Mouse (Mus musculus) bone marrow macrophage, adult 2 months (primary cell): ENCODE results near the gene Dcst2. TPM values are rescaled to one million over a fixed set of nuclear protein-coding genes. Genes with fewer than 3 reads are reported as not detected.

Experiments
- H3K27ac ChIP-seq: 2 replicates; pipeline ENCODE4 v1.5.1; 2012; ENCODE audit warnings: low read depth, low read length; ENCODE audit not compliant: insufficient read depth
- H3K4me1 ChIP-seq: 2 replicates; pipeline ENCODE4 v1.6.1; 2012; ENCODE audit warnings: low read length; ENCODE audit not compliant: control insufficient read depth, insufficient read depth
- H3K4me3 ChIP-seq: 2 replicates; pipeline ENCODE4 v1.5.1; 2012; ENCODE audit warnings: mild to moderate bottlenecking, low read length, moderate library complexity; ENCODE audit not compliant: insufficient read depth
- CTCF ChIP-seq: IDR thresholded peaks from 2 replicates; pipeline ENCODE4 v1.5.1; 2012; ENCODE audit warnings: low read depth, mild to moderate bottlenecking, low read length, moderate library complexity
- POLR2A ChIP-seq: IDR thresholded peaks from 2 replicates; pipeline ENCODE4 v1.6.1; 2012; ENCODE audit warnings: mild to moderate bottlenecking, low read depth, low read length, borderline replicate concordance
- polyA plus RNA-seq: library from polyadenylated mRNA; stranded (reverse); fragments of >200 nt; gene quantifications from 2 replicates; pipeline ENCODE4 v1.2.4, GENCODE M21; 2012; ENCODE audit not compliant: missing spikeins, insufficient read depth, insufficient read length

Dcst2 gene
- polyA plus RNA-seq, 1 experiment, result not detected

DNA sequence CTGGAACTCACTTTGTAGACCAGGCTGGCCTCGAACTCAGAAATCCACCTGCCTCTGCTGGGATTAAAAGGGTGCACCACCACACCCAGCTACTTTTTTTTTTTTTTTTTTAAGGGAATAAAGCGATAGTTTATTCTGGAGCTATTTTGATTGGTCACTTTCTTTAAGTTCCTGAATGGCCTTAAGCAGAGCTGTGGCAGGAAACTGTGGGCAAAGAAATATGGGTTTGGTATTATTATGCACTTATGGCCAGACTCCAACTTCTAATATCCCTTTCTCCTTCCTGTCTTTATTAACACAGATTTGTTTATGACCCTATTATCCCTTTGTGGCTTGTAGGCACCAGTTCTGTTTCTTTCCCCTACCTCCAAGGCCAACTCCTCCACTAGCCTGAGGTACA lies 58.6 kb downstream of the Dcst2 start:
- TF ChIP-seq CTCF (no peak), POLR2A (no peak)
- Histone ChIP-seq H3K4me3 (no peak overlapping the region), H3K27ac (peak overlapping the region; percentile 49), H3K4me1 (peaks cover 41% of the 10 kb centered on the region)

DNA sequence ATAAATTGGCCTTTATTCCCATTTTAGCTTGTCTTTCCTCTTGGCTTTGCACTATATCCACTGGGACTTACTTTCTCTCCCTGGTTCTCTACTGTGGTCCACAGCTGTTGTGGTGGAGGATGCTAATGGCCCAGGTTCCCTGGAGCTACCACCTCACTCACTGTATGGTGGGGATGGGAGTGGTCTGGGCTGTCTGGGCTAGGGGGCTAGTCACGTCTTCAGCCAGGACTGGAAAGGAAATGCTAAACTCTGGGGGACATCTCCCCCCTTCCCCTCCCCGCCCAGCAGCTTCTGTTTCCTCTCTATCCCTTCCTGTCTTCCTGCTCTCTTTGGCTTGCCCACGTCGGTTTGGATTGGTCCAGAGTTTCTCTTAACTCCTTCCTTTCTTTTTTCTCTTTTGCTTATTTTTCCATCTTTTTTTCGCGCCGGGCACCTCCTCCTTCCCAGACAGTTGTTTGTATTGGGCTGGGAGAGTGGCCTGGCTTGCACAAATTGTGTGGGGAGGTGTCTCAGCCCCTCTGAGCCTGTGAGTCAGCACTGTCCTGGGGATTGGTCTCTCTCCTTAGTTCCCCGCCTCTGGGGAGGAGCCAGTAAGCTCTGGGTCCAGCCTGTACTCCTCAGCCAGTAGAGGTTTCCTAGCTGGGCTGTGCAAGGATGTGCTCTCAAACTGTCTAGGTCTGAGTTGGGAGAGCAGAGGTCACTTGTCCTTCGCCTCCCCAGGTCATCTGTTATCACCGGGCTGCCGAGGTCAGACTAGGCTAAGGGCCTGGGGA lies 59.4 kb downstream of the Dcst2 start:
- peak overlapping the region; percentile 52 for H3K4me3 ChIP-seq
- H3K4me1 ChIP-seq, result peaks cover 40% of the 10 kb centered on the region
- TF ChIP-seq CTCF, result no peak
- TF ChIP-seq POLR2A, result no peak
- H3K27ac ChIP-seq, result peak overlapping the region; percentile 61

DNA sequence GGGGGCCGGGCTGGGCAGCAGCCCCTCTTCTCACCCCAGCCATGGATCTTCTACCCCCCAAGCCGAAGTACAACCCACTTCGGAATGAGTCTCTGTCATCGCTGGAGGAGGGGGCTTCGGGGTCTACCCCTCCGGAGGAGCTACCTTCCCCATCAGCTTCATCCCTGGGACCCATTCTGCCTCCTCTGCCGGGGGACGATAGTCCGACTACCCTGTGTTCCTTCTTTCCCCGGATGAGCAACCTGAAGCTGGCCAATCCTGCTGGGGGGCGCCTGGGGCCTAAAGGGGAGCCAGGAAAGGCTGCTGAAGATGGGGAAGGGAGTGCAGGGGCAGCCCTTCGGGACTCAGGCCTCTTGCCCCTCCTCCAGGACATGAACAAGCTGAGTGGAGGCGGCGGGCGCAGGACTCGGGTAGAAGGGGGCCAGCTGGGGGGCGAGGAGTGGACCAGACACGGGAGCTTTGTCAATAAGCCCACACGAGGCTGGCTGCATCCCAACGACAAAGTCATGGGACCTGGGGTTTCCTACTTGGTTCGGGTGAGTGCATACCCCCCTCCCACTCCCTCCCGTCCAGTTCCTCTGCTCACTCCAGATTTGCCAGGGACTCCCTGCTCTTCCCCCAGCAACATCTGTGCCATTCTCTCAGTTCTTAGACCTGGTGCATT lies 60.2 kb downstream of the Dcst2 start:
- Histone ChIP-seq H3K4me1 (peaks cover 34% of the 10 kb centered on the region), H3K4me3 (peak overlapping the region; percentile 52), H3K27ac (peak overlapping the region; percentile 61)
- TF ChIP-seq CTCF (no peak), POLR2A (no peak)

DNA sequence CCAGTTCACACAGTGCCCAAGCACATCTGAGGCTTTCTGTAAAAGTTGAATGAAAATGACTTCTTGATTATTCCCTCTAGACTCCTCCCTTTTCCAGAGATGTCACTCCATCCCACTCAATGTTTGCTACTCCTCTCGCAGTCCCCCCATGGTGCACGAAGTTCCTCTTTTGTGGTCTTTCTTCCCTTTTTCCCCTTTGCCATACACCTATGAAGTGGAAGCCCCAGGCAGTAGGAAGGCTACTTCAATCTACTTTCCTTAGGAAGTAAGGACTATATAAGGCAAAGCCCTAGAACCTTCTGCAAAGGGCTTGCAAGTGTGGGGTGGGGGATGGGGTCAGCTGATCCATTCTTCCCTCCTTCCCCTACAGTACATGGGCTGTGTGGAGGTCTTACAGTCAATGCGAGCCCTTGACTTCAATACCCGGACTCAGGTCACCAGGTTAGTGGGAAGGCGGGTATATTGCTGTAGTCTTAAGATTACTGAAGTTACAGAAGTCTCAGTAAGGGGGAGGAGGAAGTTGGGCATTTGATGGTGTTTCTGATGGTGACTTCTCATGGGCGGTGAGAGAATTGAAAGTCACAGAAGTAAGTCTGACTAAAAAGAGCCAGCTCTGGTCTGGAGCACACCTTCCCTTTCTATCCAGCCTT lies 60.9 kb downstream of the Dcst2 start:
- Histone ChIP-seq H3K4me1 (peaks cover 34% of the 10 kb centered on the region), H3K4me3 (peak overlapping the region; percentile 17; the same call in 1 of the 2 replicates), H3K27ac (peak overlapping the region; percentile 65)
- TF ChIP-seq POLR2A, result no peak
- no peak for TF ChIP-seq CTCF

DNA sequence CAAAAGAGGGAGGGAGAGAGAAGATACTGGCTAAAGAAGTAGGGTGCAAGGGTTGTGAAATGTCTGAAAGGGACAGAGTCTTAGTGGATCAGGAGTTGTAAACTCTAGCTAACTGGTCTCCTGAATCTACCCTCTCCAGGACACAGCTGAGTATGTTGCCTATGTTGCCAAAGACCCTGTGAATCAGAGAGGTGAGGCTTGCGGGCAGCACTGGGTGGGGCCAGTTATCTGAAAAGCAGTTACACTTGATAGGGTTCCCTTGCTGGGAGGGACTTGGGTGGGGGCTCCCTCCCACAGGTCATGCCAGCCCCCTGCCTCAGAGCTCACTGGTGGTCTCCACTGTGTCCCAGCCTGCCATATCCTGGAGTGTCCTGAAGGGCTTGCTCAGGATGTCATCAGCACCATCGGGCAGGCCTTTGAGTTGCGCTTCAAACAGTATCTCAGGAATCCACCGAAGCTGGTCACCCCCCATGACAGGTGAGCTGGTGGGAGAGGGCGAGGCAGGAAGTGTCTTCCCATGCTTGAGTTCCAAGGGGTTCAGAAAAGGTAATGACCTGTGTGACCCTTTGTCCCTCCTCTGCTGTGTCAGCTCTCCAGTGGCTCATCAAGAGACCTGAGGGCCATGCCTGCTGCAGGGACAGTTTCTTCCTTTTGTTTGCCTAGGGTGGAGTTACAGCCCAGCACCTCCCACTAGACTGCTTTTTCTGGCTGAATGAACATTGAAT lies 62.8 kb downstream of the Dcst2 start:
- H3K4me3 ChIP-seq, result no peak overlapping the region
- H3K4me1 ChIP-seq, result peaks cover 33% of the 10 kb centered on the region
- TF ChIP-seq CTCF, result no peak
- TF ChIP-seq POLR2A, result no peak
- H3K27ac ChIP-seq, result no peak overlapping the region

DNA sequence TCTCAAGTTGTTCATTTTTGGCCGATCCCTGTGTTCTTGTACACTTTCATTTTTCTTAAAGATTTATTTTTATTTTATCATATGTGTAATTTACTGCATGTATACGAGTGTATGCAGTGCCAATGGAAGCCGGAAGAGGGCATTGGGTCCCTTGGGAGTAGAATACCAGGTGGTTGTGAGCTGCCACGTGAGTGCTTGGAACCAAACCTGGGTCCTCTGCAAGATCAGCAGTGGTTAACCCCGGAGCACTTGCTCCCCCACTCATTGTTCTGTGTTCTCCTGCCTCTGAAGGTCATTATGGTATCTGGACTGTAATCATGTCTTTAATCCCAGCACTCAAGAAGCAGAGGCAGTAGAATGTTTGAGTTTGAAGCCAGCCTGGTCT lies 63.4 kb downstream of the Dcst2 start:
- Histone ChIP-seq H3K4me1 (peaks cover 27% of the 10 kb centered on the region), H3K27ac (no peak overlapping the region)
- TF ChIP-seq POLR2A, result no peak

DNA sequence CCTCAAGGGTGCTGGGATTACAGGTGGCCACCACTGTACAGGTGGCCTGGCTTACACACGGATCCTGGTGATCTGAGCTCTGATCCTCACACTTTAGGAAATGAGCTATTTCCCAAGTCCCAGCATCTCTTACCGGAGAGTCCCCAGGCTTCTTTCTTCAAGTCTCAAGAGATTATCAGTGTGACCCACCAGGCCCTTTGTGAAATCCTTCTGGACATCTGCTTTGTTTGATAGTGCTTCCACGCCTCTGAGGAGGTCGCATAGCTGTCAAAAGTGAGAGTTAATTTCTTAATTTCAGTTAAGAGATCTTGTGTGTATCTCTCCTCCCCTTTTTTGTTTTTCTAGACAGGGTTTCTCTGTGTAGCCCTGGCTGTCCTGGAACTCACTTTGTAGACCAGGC lies 64.1 kb downstream of the Dcst2 start:
- no peak for TF ChIP-seq POLR2A
- no peak for TF ChIP-seq CTCF
- H3K4me1 ChIP-seq, result peaks cover 24% of the 10 kb centered on the region
- H3K27ac ChIP-seq, result no peak overlapping the region
- H3K4me3 ChIP-seq, result no peak overlapping the region

More for the DNA sequence above, 63.4 kb downstream of the Dcst2 start:
- no peak overlapping the region for H3K4me3 ChIP-seq

Other genes starting within 250 kb of the Dcst2 start
- not detected in 2 replicates for gene Pklr, start 225.8 kb upstream of the Dcst2 start, polyA plus RNA-seq
- gene Hcn3, start 201.8 kb upstream of the Dcst2 start, polyA plus RNA-seq, result 0.47 TPM in 1 of 2 replicates, not detected in the other
- gene Clk2, start 197.2 kb upstream of the Dcst2 start, polyA plus RNA-seq, result 52.5 and 61.4 TPM in 2 replicates
- 76.5 and 77.9 TPM in 2 replicates for gene Scamp3, start 184.5 kb upstream of the Dcst2 start, polyA plus RNA-seq
- gene Fam189b, start 178.8 kb upstream of the Dcst2 start, polyA plus RNA-seq, result 17.4 TPM in 2 replicates
- gene Gba, start 159.0 kb upstream of the Dcst2 start, polyA plus RNA-seq, result 130 and 141 TPM in 2 replicates
- 1.1 TPM in 1 of 2 replicates, not detected in the other for gene Thbs3, start 146.8 kb upstream of the Dcst2 start, polyA plus RNA-seq
- gene Mtx1, start 134.9 kb upstream of the Dcst2 start, polyA plus RNA-seq, result 66.1 and 66.8 TPM in 2 replicates
- gene Muc1, start 132.9 kb upstream of the Dcst2 start, polyA plus RNA-seq, result 0.47 TPM in 1 of 2 replicates, not detected in the other
- 94.1 and 97.0 TPM in 2 replicates for gene Krtcap2, start 116.0 kb upstream of the Dcst2 start, polyA plus RNA-seq
- 0.34 and 0.84 TPM in 2 replicates for gene Trim46, start 115.7 kb upstream of the Dcst2 start, polyA plus RNA-seq
- 62.0 and 66.3 TPM in 2 replicates for gene Dpm3, start 102.6 kb upstream of the Dcst2 start, polyA plus RNA-seq
- 42.7 and 55.2 TPM in 2 replicates for gene Slc50a1, start 91.4 kb upstream of the Dcst2 start, polyA plus RNA-seq
- gene Efna1, start 80.8 kb upstream of the Dcst2 start, polyA plus RNA-seq, result 0.96 TPM in 1 of 2 replicates, not detected in the other
- gene Efna3, start 39.0 kb upstream of the Dcst2 start, polyA plus RNA-seq, result not detected in 2 replicates
- gene Efna4, start 23.9 kb upstream of the Dcst2 start, polyA plus RNA-seq, result not detected in 2 replicates
- 315 and 328 TPM in 2 replicates for gene Adam15, start 12.0 kb upstream of the Dcst2 start, polyA plus RNA-seq
- gene Dcst1, start 3.3 kb downstream of the Dcst2 start, polyA plus RNA-seq, result not detected in 2 replicates
- 66.0 and 75.2 TPM in 2 replicates for gene Zbtb7b, start 32.8 kb downstream of the Dcst2 start, polyA plus RNA-seq
- not detected in 2 replicates for gene Lenep, start 40.8 kb downstream of the Dcst2 start, polyA plus RNA-seq
- 17.7 and 20.5 TPM in 2 replicates for gene Flad1, start 49.9 kb downstream of the Dcst2 start, polyA plus RNA-seq
- gene Cks1b, start 56.4 kb downstream of the Dcst2 start, polyA plus RNA-seq, result 46.6 and 55.2 TPM in 2 replicates
- gene Shc1, start 56.5 kb downstream of the Dcst2 start, polyA plus RNA-seq, result 56.0 and 56.8 TPM in 2 replicates
- 25.3 and 28.0 TPM in 2 replicates for gene Pygo2, start 68.2 kb downstream of the Dcst2 start, polyA plus RNA-seq
- gene Pbxip1, start 74.7 kb downstream of the Dcst2 start, polyA plus RNA-seq, result 14.1 and 17.3 TPM in 2 replicates
- gene Pmvk, start 92.6 kb downstream of the Dcst2 start, polyA plus RNA-seq, result 25.9 and 26.8 TPM in 2 replicates
- not detected in 2 replicates for gene Kcnn3, start 158.2 kb downstream of the Dcst2 start, polyA plus RNA-seq